Mouse (Mus musculus) ZHBTc4 (cell line): ENCODE results near the gene Mgrn1.

Experiments used
- DNase-seq: peaks from one replicate; pipeline ENCODE4 v3.0.0-alpha.2; 2011; ENCODE audit warnings: low read depth, low spot score

The Mgrn1 gene

DNA sequence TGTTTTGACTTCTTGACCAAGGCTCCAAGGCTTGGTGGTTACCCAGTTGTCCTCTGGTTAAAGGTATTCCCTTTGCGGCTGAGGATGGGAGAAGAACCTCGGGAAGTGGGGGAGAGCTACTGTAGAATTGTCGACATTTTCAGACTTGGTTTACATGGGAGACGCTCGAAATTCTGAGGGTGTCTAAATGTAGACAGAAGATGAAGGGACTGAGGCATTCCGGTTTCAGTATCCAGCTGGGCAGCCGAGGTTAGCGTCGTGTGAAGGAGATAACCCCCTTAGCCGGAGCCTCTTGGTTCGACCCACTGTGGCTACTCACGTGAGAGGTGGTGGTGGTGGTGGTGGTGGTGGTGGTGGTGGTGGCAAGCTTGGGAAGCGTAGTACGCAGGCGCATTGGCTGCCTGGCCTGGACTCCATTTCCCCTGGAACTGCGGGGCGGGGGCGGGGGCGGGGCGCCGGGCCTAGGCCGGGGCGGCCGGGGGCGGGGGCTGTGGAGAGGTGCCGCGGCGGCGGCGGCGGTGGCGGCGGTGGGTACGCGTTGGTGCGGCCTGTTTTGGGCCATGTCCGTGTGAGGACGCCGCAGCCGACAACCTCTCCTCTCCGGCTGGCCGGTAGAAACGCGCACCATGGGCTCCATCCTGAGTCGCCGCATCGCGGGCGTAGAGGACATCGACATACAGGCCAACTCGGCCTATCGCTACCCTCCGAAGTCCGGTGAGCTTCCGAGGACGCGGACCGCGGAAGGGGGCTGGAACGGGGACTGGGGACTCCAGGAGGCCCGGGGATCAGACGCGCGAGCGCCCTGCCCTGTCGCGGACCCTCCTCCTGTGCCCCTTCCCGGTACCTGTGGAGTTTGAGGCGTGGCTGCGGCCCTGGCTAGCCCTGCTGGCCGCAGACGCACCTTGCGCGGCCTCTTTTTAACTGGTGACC lies at the start of gene Mgrn1:
TSS of gene Mgrn1 (plus strand) at position 490 of the 930 bp plus-strand sequence.
- DNase-seq, result peak; percentile 99

GRCm38 (mm10) chr16:4837631-4838030 lies 48.4 kb upstream of the Mgrn1 start:
- no peak for DNase-seq

DNA sequence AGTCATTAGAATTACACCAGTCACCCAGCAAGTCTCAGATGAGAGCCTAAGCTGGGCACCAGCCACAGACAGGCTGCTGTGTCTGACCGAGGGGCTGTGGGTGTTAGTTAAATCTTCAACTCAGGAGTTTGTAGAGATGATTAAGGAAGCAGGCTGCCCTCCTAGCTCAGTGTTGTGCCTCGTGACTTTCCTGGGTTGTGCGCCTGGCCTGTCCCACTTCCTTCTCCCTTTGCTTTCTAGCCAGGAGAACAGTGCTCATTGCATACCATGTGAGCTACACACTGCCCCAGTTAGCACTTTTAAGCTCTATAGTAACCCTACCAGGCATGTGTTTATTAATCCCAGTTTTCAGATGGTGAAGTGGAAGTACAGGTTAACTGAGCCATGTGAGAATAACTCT lies 46.5 kb upstream of the Mgrn1 start:
- DNase-seq, result no peak

DNA sequence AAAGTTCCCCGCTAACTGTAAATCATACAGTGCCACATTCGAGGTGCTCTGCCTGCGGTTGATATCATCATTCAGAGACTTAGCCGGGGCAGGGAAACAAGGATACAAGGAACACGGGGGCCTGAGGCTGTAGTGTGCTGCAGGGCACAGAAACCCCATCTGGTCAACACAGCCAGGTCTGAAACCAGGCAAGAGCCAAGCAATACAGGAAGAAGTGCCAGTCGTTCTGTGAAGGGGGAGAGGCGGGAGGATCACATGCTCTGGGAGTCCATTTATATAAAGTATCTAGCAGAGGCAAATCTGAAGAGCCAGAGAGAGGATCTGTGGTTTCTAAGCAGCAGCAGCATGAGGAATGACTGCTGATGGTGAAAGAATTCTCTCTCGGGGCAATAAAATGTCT lies 45.8 kb upstream of the Mgrn1 start:
- DNase-seq, result no peak

DNA sequence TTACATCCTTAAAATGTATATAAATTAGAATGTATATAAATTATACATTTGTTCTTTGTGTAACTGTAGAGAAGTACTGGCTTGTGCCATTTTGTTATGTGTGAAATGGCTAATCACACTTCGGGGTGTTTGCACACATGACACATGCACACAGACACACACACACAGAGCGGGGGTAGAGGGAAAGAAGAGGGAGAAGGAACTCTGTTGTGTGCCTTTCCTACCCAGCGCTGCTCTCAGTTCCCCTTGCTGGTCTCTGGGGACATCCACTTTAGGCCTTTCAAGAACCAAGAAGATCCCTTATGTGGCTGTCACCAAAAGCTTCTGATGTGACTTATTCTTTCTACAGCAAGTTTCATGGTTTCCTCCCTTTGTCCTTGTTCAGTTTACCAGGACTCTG lies 39.0 kb upstream of the Mgrn1 start:
- no peak for DNase-seq

DNA sequence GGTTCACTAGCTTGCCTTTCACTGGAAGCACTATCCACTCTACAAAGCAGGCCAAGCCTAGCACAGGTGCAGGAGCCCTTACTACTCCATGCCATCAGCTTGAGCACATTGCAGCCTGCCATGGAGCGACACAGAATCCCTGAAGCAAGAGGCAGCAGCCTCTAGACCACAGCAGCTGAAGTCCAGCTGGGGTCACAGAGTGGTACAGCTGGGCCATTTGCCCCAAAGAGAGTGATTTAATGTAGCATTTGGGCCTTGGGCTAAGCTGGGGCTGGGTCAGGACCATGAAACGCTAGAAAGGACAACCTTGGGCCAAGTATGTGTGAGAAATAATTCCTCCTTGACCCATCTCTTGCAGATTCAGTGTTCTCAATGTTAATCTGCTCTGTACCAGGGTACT lies 38.0 kb upstream of the Mgrn1 start:
- no peak for DNase-seq

DNA sequence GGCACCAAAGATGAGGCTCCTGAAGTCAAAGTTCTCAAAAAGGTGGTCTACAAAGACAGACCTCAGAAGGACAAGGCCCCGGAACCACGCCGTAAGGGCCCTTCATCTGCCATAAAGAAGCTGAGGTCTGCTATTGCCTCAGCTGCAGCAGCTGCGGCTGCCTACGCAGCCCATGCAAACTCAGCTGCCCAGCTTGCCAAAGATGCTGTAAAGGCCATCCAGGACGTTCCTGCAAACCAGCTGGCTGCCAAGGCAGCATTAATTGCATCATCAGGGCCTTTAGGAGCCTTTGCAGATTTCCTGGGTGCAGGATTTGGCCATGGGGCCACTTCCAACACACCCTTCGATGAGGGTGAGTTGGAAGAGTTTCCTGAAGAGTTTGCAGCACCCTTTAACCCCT lies 35.7 kb upstream of the Mgrn1 start:
- DNase-seq, result no peak

DNA sequence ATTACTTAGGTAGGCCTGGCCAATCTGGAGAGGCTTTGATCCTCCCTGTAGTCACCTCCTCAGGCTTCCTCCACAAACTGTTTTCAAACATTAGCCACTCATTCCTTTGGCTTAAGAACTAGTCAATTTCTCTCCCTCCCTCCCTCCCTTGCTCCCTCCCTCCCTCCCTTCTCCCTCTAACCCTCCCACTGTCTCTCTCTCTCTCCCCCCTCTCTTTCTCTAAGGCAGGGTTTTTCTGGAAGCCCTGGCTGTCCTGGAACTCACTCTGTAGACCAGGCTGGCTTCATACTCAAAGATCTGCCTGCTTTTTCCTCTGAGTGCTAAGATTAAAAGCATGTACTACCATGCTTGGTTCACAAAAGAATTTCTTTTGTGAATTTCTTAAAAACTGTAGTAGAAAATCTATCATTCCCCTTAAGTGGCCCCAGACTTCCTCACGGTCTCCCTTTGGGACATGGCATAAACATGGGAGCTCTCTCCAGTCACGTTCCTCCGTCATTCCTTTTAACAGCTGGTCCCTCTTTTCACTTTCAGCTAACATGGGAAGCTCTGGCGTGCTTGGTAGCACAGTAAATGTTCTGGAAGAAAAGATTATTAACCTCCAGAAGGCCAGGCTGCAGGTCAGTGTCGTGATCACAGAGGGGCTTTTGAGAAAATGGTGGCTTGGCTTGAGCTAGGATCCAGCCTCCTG lies 35.0 kb upstream of the Mgrn1 start:
- DNase-seq, result no peak

DNA sequence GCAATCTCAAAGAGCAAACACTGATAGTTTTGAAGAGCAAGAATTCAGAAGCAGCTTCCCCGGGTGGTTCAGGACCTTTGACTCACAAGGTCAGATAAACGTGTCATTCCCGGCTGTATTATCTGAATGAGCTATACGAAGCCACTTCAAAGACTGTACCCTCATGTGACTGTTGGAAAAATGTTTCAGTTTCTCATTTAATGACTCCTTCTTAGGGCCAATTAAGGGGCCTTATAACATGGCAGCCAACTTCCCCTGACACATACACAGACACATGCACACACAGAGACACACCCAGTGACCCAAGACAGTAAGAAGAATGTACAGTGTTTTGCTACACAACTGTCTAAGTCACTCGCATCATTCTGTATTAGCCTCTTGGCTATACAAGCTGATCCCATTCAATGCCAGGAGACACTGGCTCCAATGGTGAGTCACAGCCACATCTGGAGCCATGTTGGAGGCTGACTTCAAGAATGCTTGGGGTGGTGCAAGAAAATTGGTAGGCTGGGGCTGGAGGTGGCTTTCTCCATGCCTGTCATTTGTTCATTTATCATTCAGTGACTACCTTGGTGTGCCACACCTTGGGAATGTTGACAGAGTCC lies 30.9 kb upstream of the Mgrn1 start:
- no peak for DNase-seq

DNA sequence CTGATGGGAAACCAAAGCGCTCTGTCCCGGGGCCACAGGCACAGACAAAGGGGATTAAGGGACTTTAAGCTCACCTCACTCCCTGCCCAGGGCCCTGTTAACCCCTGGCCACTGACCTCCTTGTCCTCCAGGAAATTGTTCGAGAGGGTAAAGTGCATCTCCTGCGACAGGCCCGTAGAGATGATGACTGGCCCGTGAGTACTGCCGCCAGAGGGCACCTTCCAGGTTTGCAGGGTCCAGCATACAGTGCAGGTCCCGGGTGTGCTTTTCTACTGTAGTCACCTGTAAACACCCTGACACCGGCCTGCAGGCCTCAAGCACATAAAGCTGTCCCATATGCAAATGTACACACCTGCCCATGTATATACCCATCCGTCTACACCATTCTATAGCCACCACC lies 24.7 kb upstream of the Mgrn1 start:
- no peak for DNase-seq

DNA sequence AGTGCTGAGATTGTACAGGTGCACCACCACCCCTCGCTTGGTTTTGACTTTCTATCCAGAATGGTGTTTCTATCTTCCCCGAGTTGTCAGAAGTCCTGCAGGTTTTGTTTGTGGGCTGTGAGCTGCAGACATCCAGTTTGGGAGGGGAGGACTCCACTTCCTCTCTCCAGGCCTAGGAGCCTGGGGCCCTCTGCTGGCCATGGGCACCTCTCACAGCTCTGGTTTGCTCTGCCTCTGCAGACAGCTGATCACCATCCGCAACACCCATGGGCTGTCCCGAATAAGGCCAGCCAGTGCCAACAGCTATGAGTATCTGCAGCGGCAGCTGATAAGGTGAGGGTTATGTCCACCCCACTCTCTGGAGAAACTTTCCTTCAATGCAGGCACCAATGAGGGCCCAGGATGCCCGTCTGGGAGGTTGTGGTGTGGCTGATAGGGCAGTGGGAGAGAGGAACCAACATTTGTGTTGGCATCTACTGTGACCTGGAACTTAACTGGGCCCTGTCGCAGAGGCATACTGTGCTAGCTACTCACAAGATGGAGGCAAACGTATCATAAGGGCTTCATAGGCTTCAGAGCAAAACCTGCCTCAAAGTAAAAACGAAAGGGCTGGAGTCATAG lies 23.1 kb upstream of the Mgrn1 start:
- peak; percentile 71 for DNase-seq

DNA sequence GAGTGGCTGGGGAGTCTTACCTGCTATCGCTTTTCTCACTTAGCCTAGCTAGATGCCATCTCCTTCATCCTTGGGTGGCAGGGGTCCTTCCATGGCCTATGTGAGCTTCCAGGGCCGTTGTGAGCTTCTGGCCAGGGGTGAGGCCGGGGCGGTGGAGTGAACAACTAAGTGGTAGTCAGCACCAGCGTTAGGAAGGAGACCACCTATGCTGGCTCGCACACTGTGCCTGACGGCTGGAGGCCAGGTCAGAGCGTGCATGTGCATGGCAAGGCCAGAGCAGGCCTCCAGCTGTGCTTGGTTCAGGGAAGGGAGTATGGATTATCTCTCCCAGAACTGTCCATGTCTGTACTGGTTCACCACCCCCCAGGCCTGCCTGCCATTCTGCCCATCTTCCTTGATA lies 22.3 kb upstream of the Mgrn1 start:
- no peak for DNase-seq

- no peak for DNase-seq
These were observed 19.9 kb upstream of the Mgrn1 start for GRCm38 (mm10) chr16:4866101-4866695.

DNA sequence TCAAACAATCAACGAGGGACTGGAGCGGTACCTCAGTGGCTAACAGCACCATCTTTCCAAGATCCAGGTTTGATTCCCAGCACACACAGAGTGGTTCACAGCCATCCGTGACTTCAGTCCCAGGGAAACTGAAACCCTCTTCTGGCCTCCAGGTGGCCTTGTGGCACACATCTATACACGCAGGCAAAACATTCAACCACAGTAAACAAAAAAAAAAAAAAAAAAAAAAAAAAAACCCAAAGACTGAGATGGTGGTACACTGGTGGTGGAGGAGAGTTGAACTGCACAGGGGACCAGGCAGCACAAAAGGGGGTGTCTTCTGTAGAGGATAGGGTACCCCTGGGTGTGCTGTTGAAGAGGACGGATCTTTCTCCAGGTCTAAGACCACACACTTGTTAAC lies 15.6 kb upstream of the Mgrn1 start:
- no peak for DNase-seq

GRCm38 (mm10) chr16:4871926-4872325 lies 14.1 kb upstream of the Mgrn1 start:
- no peak for DNase-seq

- DNase-seq, result no peak
These were observed 10.6 kb upstream of the Mgrn1 start for GRCm38 (mm10) chr16:4875198-4876032.

DNA sequence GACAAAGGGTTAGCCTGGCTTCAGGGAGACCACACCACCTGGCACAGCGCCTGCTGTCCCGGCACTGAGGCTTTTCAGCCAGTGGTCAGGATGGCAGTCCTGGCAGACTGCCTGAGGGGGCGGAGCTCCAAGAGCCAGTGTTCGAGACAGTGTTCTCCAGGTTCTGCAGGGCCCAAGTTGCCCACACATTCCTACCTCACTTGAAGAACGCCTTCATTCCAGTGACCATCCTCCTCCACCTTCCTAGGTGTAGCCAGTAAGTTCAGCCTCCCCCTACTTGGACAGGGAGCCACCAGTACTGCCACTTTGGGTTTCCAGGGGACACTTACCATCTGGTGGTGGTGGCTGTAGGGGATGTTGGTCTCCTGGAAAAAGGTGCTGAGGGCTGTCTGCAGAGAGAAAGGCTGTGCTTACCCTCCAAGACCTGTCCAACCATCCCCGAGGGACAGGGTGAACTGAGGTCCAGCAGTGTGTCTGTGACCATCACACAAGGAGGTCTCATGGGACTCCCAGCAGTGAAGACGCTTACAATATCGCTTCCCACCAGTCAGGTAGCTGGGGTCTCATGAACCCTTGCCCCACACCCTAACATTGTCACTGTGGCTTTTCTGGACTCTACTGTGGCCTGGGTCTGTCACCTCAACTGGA lies 9.9 kb upstream of the Mgrn1 start:
- no peak for DNase-seq

- DNase-seq, result no peak
These were observed 8.9 kb upstream of the Mgrn1 start for GRCm38 (mm10) chr16:4877195-4877594.

- no peak for DNase-seq
These were observed 8.3 kb upstream of the Mgrn1 start for GRCm38 (mm10) chr16:4877701-4878100.

DNA sequence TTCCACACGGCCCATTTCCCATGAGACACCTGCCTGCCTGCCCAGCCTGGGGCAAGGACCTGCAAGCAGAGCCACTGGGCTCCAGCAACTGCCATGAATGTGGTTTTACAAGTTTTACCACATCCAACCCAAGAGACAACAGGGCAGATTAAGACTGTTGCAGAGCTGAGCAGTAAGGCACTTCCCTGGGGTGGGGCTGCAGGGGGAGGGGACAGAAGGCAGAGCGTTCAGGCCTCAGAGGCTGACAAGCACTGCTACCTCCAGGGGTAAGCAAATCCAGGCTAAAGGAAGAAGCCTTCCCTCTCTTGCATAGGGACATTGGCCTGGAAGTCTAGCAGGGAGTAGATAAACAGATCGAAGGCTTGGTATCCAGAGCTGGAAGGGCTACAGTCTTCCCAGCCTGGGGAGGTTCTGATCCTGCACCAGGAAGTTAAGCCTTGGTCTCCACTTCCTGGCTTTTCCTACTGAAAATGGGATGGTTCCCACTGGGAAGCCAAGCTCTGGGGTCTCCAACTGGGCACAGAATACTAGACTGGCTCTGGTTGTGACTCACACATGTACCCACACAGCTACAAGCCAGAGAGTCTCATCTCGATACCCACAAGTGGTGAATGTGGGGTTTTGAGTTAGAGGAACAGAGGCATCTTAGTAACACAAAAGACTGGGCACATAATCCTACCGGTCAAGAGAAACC lies 7.7 kb upstream of the Mgrn1 start:
- peak; percentile 58 for DNase-seq
